Mouse (Mus musculus) B cell, adult 2 months (primary cell): ENCODE measurements around the gene Lsm6.

ENCODE experiments used
- DNase-seq, 2 experiments: peaks; one replicate each; pipeline ENCODE4 v3.0.0; 2022

The Lsm6 gene

DNA sequence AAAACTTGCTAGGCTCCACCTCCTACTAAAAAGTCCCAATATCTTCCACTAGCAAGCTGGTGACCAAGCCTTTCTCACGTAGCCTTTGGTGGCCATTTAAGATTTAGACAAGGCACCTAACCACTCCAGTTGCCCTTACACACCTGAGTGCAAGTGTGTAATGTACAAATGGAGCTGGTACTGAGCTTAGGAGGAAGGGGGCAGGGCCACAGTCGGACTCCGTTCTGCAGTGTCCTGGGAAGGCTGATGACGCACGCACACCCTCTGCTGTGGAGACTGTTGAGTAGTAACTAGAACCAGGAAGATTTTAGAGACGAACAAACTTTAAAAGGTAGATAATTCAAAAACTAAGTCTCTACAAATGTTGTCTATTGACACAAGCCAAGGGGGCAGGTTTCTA lies 19.7 kb downstream of the Lsm6 start:
- DNase-seq = no peak

DNA sequence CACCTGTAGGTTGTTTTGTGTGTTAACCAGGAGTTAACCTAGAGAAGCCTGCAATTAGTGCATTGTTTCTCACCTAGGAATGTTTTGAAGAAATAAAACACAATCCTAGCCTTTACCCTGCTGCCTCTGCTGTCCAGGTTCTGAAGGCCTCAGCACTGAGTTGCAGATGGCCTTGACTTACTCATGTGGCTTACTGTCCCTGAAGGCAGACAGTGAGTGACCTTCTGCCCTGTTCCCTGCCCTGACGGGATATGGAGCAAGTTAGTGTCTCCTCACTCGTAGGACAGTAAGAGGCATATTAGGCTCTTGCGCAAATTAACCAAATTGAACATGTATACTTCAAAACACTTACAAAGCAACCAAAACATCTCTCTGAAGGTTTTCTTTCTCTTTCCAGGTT lies 22.3 kb downstream of the Lsm6 start:
- DNase-seq = no peak

DNA sequence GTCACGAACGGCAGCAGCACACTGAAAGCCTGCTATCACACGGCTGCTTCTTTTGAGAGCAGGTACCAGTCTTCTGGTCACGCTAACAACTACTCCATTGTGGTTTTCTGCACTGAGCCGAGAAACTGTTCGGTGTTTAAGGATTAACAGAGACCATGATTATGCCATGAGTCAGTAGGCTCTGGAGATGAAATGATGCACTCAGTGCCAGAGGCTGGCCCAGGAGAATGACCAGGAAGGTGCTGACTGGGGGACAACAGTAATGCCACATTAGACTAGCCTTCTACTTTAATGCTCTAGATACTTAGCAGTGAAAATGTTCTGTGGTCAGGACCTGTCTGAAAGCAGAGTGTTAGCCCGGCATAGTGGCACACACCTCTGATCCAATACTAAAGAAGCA lies 23.0 kb downstream of the Lsm6 start:
- no peak for DNase-seq

DNA sequence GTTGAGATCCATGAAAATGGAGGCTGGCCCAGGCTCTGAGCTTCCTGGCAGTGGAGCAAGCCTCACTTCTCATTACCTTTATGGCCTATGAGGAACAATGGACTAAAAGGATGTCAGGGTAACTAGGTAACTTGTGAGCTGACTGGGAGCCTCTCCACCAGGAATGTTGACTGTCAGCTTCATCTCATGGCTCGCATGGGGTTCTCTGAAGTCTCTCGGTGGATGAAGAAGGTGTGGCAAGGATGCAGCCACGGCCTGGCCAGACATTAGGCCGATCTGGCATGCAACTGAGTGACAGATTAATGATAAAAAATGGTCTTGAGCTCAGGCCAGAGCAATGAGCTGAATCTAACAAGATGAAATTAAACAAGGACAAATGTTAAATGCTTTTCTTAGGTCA lies 27.7 kb downstream of the Lsm6 start:
- DNase-seq = no peak

DNA sequence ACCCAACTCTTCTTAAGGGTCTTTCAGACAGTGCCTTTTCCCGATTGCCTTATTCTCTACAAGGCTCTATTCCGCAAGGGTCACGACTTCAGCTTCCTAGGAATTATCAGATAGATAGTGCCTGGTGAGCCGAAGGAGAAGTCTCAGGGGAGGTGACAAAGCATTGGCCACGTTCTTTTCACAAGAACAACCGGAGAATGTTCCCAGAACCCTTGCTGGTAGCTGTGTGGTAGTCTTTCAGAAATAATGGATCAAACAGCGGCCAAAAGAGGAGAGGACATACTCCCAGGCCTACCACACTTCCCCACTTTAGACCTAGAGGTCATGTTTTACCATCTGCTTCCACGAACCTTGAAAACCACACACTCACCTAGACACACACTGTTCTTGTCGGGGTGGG lies 44.1 kb downstream of the Lsm6 start:
- DNase-seq = no peak

DNA sequence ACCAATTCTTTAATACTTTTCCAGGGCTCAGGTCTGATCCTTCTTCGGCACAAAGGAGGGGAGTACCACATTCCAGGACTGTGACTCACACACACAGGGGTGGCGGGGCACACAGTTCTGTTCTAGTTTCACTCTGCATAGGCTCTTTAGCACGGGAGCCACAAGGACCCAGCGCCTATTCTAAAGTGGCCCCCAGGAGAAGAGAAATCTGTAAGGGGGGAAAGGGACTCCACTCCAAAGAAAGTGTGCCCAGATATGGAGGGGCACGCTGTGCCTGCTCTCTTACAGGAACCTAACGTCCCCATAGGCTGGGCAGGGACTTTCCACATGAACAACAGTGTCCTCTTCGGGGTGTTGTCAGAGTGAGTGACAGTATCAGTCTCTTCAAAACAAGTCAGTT lies 49.7 kb downstream of the Lsm6 start:
- DNase-seq = no peak

DNA sequence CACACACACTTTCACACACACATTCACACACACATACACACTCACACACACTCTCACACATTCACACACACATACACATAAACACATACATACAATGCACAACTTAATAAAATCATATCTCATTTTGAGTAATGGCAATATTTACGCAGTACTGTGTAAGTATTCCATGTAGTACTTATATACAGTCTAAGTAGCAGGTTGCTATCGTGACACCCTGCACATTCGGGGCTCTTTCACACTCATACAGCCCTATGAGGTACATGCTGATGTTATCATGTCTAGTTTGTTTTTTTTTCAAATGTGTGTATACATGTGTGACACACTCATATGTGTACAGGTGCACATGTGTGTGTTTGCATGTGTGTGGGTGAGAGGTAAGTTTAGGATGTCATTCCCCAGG lies 50.4 kb downstream of the Lsm6 start:
- DNase-seq = no peak

DNA sequence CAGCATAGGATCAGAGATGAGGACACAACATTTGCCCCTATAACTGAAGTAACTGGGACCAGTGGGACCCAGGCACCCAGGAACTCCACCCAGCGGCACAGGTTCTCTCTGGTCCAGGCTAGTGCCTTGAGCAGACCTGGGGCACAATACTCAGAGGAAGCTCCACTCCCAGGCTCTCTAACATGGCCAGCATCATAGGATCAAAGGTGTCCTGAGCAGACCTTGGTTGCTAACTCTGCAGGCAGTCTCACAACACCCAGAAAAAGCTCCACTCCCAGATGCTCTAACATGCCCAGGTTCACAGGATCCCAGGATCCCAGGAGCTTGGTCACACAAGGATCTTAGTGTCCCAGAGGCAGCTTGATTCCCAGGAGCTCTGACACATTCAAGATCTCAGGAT lies 55.4 kb downstream of the Lsm6 start:
- no peak for DNase-seq

DNA sequence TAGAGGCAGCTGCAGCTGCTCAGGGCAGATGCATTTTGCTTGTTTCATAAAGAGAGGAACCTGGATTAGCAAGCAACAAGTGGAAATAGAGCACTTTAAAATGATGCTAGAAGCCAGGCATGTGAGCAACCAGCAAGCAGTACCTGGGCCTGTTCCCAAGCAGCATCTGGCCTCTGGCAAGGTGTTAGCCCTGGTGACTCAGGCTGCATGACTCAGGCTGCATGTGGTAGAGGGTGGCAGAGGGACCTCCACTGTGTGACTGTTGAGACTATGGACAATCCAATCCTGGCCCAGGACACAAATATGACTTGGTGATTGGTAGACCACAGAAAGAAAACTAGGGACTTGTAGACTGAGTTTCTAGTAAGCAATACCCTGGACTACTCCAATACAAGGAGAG lies 56.0 kb downstream of the Lsm6 start:
- DNase-seq = no peak

DNA sequence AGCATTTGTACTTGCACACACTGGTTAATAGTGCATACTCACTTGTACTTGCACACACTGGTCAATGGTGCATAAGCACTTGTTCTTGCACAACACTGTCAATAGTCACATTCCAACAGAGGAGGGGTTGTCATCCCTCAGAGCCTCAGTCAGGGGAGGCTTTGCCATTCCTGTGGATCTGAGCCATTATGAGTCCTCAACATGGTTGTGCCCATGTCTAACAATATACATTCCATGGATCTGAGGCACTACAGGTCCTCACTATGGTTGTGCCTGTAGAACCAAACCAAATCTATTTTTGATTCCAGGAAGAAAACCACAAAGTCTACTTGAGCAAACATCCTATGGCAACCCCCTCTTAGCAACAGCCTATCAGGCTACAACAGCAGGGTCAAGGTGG lies 61.8 kb downstream of the Lsm6 start:
- DNase-seq = no peak

DNA sequence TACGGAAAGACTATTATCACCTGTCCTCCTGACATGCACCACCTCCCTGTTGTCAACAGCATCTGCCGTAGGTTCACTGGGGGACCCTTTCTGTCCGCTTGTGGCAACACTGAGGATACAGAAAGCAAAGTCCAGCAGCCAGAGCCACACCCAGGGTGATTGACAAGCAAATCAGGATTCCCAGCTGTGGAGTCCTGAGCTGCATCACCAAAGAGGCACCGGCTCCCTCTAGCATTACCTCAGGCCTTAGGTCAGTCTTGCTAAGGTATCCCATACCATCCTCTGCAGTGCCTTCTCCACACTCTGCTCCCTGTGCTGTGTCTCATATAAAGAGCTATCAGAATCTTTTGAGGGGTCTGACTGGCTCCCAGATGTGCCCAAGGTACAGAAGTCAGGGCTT lies 66.0 kb downstream of the Lsm6 start:
- no peak for DNase-seq
